19 mouse cellular contexts compared by ENCODE assay signal in genomic region chr2:61970029-61970428, GRCm38 (mm10).
DNase-seq lines count a peak whose midpoint lies in the region; ATAC-seq and TF ChIP-seq lines count a peak whose summit lies in the region.
"Had no signal": no experiment of that assay in that cellular context is flagged by ENCODE, and none has a peak within 500 bp of the region (broad histone marks: within the 10 kb centered on the region; RNA-seq: fewer than 3 reads in every experiment).

No protein-coding gene starts in this region.

- no peaks in the 10 kb centered on the region for H3K4me1 ChIP-seq in forebrain, embryonic 11.5 days (replicated peaks; ENCODE audit: control insufficient read depth, insufficient read depth, low read length)
- no peaks in the 10 kb centered on the region for H3K4me1 ChIP-seq in forebrain, postnatal 0 days (ENCODE audit: insufficient read depth)
- no peaks in the 10 kb centered on the region for H3K4me1 ChIP-seq in stomach, embryonic 15.5 days
- no peaks in the 10 kb centered on the region for H3K4me1 ChIP-seq in stomach, postnatal 0 days (replicated peaks; ENCODE audit: control insufficient read depth, insufficient read depth)
- peaks cover 11% of the 10 kb centered on the region for H3K4me1 ChIP-seq in liver, embryonic 15.5 days (replicated peaks)
- H3K4me1 ChIP-seq in heart, embryonic 10.5 days: no peaks in the 10 kb centered on the region
- H3K4me1 ChIP-seq in lung, postnatal 0 days (ENCODE audit: insufficient read depth, low read depth, low read length): no peaks in the 10 kb centered on the region
- H3K4me1 ChIP-seq: embryonic facial prominence, embryonic 15.5 days; forebrain, embryonic 13.5 days; limb, embryonic 15.5 days; midbrain, embryonic 13.5 days had no signal

- H3K27ac ChIP-seq in forebrain, embryonic 11.5 days (ENCODE audit: low read depth, low read length): no peak overlapping the region
- no peak overlapping the region for H3K27ac ChIP-seq in forebrain, postnatal 0 days (ENCODE audit: low read depth, low read length)
- no peak overlapping the region for H3K27ac ChIP-seq in stomach, embryonic 15.5 days
- no peak overlapping the region for H3K27ac ChIP-seq in stomach, postnatal 0 days (replicated peaks)
- H3K27ac ChIP-seq in liver, embryonic 15.5 days (replicated peaks): 0 out of 2 replicates have a peak overlapping the region, but pooled peaks have one; percentile 38
- no peak overlapping the region for H3K27ac ChIP-seq in heart, embryonic 10.5 days
- H3K27ac ChIP-seq in lung, postnatal 0 days (ENCODE audit: low read length): no peak overlapping the region
- H3K27ac ChIP-seq: embryonic facial prominence, embryonic 15.5 days; forebrain, embryonic 13.5 days; limb, embryonic 15.5 days; midbrain, embryonic 13.5 days had no signal

- TF ChIP-seq CTCF in forebrain, postnatal 0 days (IDR thresholded peaks at IDR 0.05; ENCODE audit: low read depth): no peak
- TF ChIP-seq CTCF in stomach, postnatal 0 days (IDR thresholded peaks at IDR 0.05; ENCODE audit: low read depth): no peak
- TF ChIP-seq CTCF in lung, postnatal 0 days (IDR thresholded peaks at IDR 0.05): no peak

- no peak overlapping the region for H3K4me2 ChIP-seq in forebrain, embryonic 11.5 days (ENCODE audit: low read depth, low read length, severe bottlenecking)
- no peak overlapping the region for H3K4me2 ChIP-seq in forebrain, postnatal 0 days (ENCODE audit: low read depth)
- no peak overlapping the region for H3K4me2 ChIP-seq in stomach, embryonic 15.5 days
- no peak overlapping the region for H3K4me2 ChIP-seq in stomach, postnatal 0 days (replicated peaks; ENCODE audit: low read depth)
- H3K4me2 ChIP-seq in liver, embryonic 15.5 days: peak overlapping the region; percentile 36
- H3K4me2 ChIP-seq in lung, postnatal 0 days (replicated peaks; ENCODE audit: low read depth, low read length): no peak overlapping the region
- H3K4me2 ChIP-seq: embryonic facial prominence, embryonic 15.5 days; forebrain, embryonic 13.5 days; limb, embryonic 15.5 days; midbrain, embryonic 13.5 days had no signal

- ATAC-seq in forebrain, embryonic 11.5 days (replicated peaks; ENCODE audit: low FRiP score): no peak
- no peak for ATAC-seq in forebrain, postnatal 0 days
- ATAC-seq in stomach, embryonic 15.5 days (ENCODE audit: insufficient read depth, low FRiP score, low read depth): peak; percentile 43; the same call in 1 of the 2 replicates
- ATAC-seq in stomach, postnatal 0 days (ENCODE audit: low FRiP score, low TSS enrichment): no peak
- ATAC-seq in liver, embryonic 15.5 days (ENCODE audit: insufficient read depth): peak; percentile 91
- ATAC-seq in lung, postnatal 0 days: no peak
- ATAC-seq: forebrain, embryonic 13.5 days; midbrain, embryonic 13.5 days had no signal

- peak; percentile 48 for DNase-seq in forebrain, embryonic 11.5 days (ENCODE audit: low spot score)
- no peak for DNase-seq in forebrain, postnatal 0 days
- DNase-seq in stomach, postnatal 0 days (ENCODE audit: low spot score): no peak
- DNase-seq in heart, embryonic 10.5 days (ENCODE audit: low spot score): no peak
- DNase-seq in lung, postnatal 14 days: no peak
- no peak for DNase-seq in lung, postnatal 0 days (ENCODE audit: low spot score)
- DNase-seq: adrenal gland, adult 2 months; cerebellum, adult 9-10 months; embryo, embryonic 11 days; heart, postnatal 4 days; kidney, adult 9 months; lung, postnatal 36 days; thymus, postnatal 36 days had no signal

- WGBS in forebrain, embryonic 11.5 days: 53% methylated on average over 2 of the region's 2 CpGs
- 41% methylated on average over 2 of the region's 2 CpGs for WGBS in forebrain, postnatal 0 days
- 46% methylated on average over 2 of the region's 2 CpGs for WGBS in stomach, embryonic 15.5 days
- WGBS in stomach, postnatal 0 days: 40% methylated on average over 2 of the region's 2 CpGs
- WGBS in liver, embryonic 15.5 days (ENCODE audit: insufficient replicate concordance): 16% methylated on average over 2 of the region's 2 CpGs
- 39% methylated on average over 2 of the region's 2 CpGs for WGBS in heart, embryonic 10.5 days
- 34% methylated on average over 2 of the region's 2 CpGs for WGBS in lung, postnatal 0 days

- no peak for TF ChIP-seq EP300 in stomach, postnatal 0 days (optimal IDR thresholded peaks at IDR 0.05)
- no peak for TF ChIP-seq EP300 in lung, postnatal 0 days (IDR thresholded peaks at IDR 0.05)

- H3K9me3 ChIP-seq in forebrain, embryonic 11.5 days (ENCODE audit: control insufficient read depth, low read length): no peaks in the 10 kb centered on the region
- no peaks in the 10 kb centered on the region for H3K9me3 ChIP-seq in forebrain, postnatal 0 days (ENCODE audit: low read length)
- H3K9me3 ChIP-seq in stomach, embryonic 15.5 days: no peaks in the 10 kb centered on the region
- H3K9me3 ChIP-seq in stomach, postnatal 0 days (ENCODE audit: control insufficient read depth, low read length): no peaks in the 10 kb centered on the region
- H3K9me3 ChIP-seq in liver, embryonic 15.5 days (replicated peaks): no peaks in the 10 kb centered on the region
- no peaks in the 10 kb centered on the region for H3K9me3 ChIP-seq in heart, embryonic 10.5 days
- H3K9me3 ChIP-seq in lung, postnatal 0 days (ENCODE audit: low read length): no peaks in the 10 kb centered on the region
- H3K9me3 ChIP-seq: embryonic facial prominence, embryonic 15.5 days; limb, embryonic 15.5 days had no signal

- H3K27me3 ChIP-seq in forebrain, embryonic 11.5 days (ENCODE audit: control insufficient read depth, insufficient read depth, low read length): no peaks in the 10 kb centered on the region
- no peaks in the 10 kb centered on the region for H3K27me3 ChIP-seq in forebrain, postnatal 0 days (ENCODE audit: insufficient read depth, low read length)
- no peaks in the 10 kb centered on the region for H3K27me3 ChIP-seq in stomach, embryonic 15.5 days (replicated peaks)
- no peaks in the 10 kb centered on the region for H3K27me3 ChIP-seq in stomach, postnatal 0 days (ENCODE audit: control insufficient read depth, insufficient read depth, low read length)
- no peaks in the 10 kb centered on the region for H3K27me3 ChIP-seq in liver, embryonic 15.5 days
- no peaks in the 10 kb centered on the region for H3K27me3 ChIP-seq in heart, embryonic 10.5 days (ENCODE audit: insufficient read depth, poor library complexity, severe bottlenecking)
- no peaks in the 10 kb centered on the region for H3K27me3 ChIP-seq in lung, postnatal 0 days (replicated peaks; ENCODE audit: insufficient read depth, low read length)
- H3K27me3 ChIP-seq: embryonic facial prominence, embryonic 15.5 days; forebrain, embryonic 13.5 days; limb, embryonic 15.5 days; midbrain, embryonic 13.5 days had no signal

- H3K9ac ChIP-seq in forebrain, embryonic 11.5 days (ENCODE audit: low read length): no peak overlapping the region
- H3K9ac ChIP-seq in forebrain, postnatal 0 days: no peak overlapping the region
- no peak overlapping the region for H3K9ac ChIP-seq in stomach, embryonic 15.5 days
- H3K9ac ChIP-seq in stomach, postnatal 0 days (ENCODE audit: low read length): no peak overlapping the region
- no peak overlapping the region for H3K9ac ChIP-seq in liver, embryonic 15.5 days
- no peak overlapping the region for H3K9ac ChIP-seq in lung, postnatal 0 days (replicated peaks; ENCODE audit: low read depth)
- H3K9ac ChIP-seq: embryonic facial prominence, embryonic 15.5 days; forebrain, embryonic 13.5 days; limb, embryonic 15.5 days; midbrain, embryonic 13.5 days had no signal

- H3K4me3 ChIP-seq in forebrain, embryonic 11.5 days (ENCODE audit: low read depth, low read length): no peak overlapping the region
- H3K4me3 ChIP-seq in forebrain, postnatal 0 days (ENCODE audit: low read depth, low read length): no peak overlapping the region
- H3K4me3 ChIP-seq in stomach, embryonic 15.5 days (replicated peaks): no peak overlapping the region
- no peak overlapping the region for H3K4me3 ChIP-seq in stomach, postnatal 0 days (ENCODE audit: low read depth, low read length)
- H3K4me3 ChIP-seq in liver, embryonic 15.5 days (replicated peaks): no peak overlapping the region
- no peak overlapping the region for H3K4me3 ChIP-seq in heart, embryonic 10.5 days
- H3K4me3 ChIP-seq in lung, postnatal 0 days (ENCODE audit: low read depth, low read length): no peak overlapping the region
- H3K4me3 ChIP-seq: embryonic facial prominence, embryonic 15.5 days; forebrain, embryonic 13.5 days; limb, embryonic 15.5 days; midbrain, embryonic 13.5 days had no signal

- H3K36me3 ChIP-seq in forebrain, embryonic 11.5 days (ENCODE audit: control insufficient read depth, insufficient read depth, low read length): no peaks in the 10 kb centered on the region
- H3K36me3 ChIP-seq in forebrain, postnatal 0 days (ENCODE audit: insufficient read depth): no peaks in the 10 kb centered on the region
- no peaks in the 10 kb centered on the region for H3K36me3 ChIP-seq in stomach, embryonic 15.5 days
- no peaks in the 10 kb centered on the region for H3K36me3 ChIP-seq in stomach, postnatal 0 days (ENCODE audit: control insufficient read depth, insufficient read depth, low read length)
- H3K36me3 ChIP-seq in liver, embryonic 15.5 days (replicated peaks): no peaks in the 10 kb centered on the region
- H3K36me3 ChIP-seq in heart, embryonic 10.5 days: no peaks in the 10 kb centered on the region
- H3K36me3 ChIP-seq in lung, postnatal 0 days (ENCODE audit: insufficient read depth, low read length): no peaks in the 10 kb centered on the region
- H3K36me3 ChIP-seq: embryonic facial prominence, embryonic 15.5 days; limb, embryonic 15.5 days; midbrain, embryonic 13.5 days had no signal

Comparison
In these comparisons a context has a peak if more than half of its experiments do, and no peak if none do; other contexts are left out.
1. ATAC-seq: peak in stomach, embryonic 15.5 days (single experiment) and liver, embryonic 15.5 days (single experiment); none in forebrain, embryonic 11.5 days (single experiment), forebrain, postnatal 0 days (single experiment), stomach, postnatal 0 days (single experiment) and lung, postnatal 0 days (single experiment).